Mouse (Mus musculus) C2C12 (cell line): ENCODE results near the gene Naxd.

Experiments
- CTCF ChIP-seq: IDR thresholded peaks from one replicate; pipeline ENCODE4 v1.5.1; 2011; ENCODE audit not compliant: control insufficient read depth, insufficient read depth, insufficient read length
- MYOG ChIP-seq: IDR thresholded peaks from one replicate; pipeline ENCODE4 v1.6.1; 2011; ENCODE audit not compliant: control insufficient read depth, insufficient read length; ENCODE audit errors: extremely low read depth
- USF1 ChIP-seq: IDR thresholded peaks from one replicate; pipeline ENCODE4 v1.6.1; 2011; ENCODE audit warnings: low read depth, mild to moderate bottlenecking, control low read depth, moderate library complexity

GRCm38 (mm10) chr8:11457278-11457677, 40.0 kb upstream of the Naxd start:
- TF ChIP-seq CTCF (no peak), USF1 (no peak), MYOG (no peak)
